Mouse (Mus musculus) liver, postnatal 0 days (tissue): ENCODE data around the gene Trabd2b. TPM values are rescaled to one million over a fixed set of nuclear protein-coding genes. Genes with fewer than 3 reads are reported as not detected.

ENCODE experiments used
- ATAC-seq: fragments of 200-750 bp; cut with Nextera tagmentation; 2 replicates; pipeline ENCODE4 v1.8.0; 2017; ENCODE audit warnings: mild to moderate bottlenecking, moderate library complexity
- DNase-seq: peaks from one replicate; pipeline ENCODE4 v3.0.0-alpha.2; 2016
- H3K27ac ChIP-seq: fragments of 300-500 bp; sonication (generic); 2 replicates; pipeline ENCODE4 v1.5.1; 2014; ENCODE audit warnings: antibody characterized with exemption, moderate library complexity, mild to moderate bottlenecking, low read depth
- H3K27me3 ChIP-seq: fragments of 300-500 bp; sonication (generic); 2 replicates; pipeline ENCODE4 v1.6.1; 2014; ENCODE audit warnings: low read length, control low read depth, mixed read lengths; ENCODE audit not compliant: insufficient read depth
- H3K36me3 ChIP-seq: fragments of 300-500 bp; sonication (generic); replicated peaks from 2 replicates; pipeline ENCODE4 v1.6.1; 2014; ENCODE audit warnings: mild to moderate bottlenecking, control low read depth, low read length, moderate library complexity, mixed read lengths; ENCODE audit not compliant: insufficient read depth
- H3K4me1 ChIP-seq: fragments of 300-500 bp; sonication (generic); 2 replicates; pipeline ENCODE4 v1.6.1; 2014; ENCODE audit warnings: antibody characterized with exemption, mild to moderate bottlenecking, control low read depth; ENCODE audit not compliant: insufficient read depth
- H3K4me2 ChIP-seq: fragments of 300-500 bp; sonication (generic); 2 replicates; pipeline ENCODE4 v1.6.1; 2014; ENCODE audit warnings: low read depth, mild to moderate bottlenecking, low read length, moderate library complexity, mixed read lengths
- H3K4me3 ChIP-seq: fragments of 300-500 bp; sonication (generic); 2 replicates; pipeline ENCODE4 v1.5.1; 2014; ENCODE audit warnings: low read depth, low read length
- H3K9ac ChIP-seq: fragments of 300-500 bp; sonication (generic); replicated peaks from 2 replicates; pipeline ENCODE4 v1.6.1; 2014; ENCODE audit warnings: mild to moderate bottlenecking, moderate library complexity
- H3K9me3 ChIP-seq: fragments of 300-500 bp; sonication (generic); 2 replicates; pipeline ENCODE4 v1.6.1; 2016; ENCODE audit warnings: mild to moderate bottlenecking, control low read depth, low read length, mixed read lengths
- CTCF ChIP-seq: sonication (generic); IDR thresholded peaks from 2 replicates; pipeline ENCODE4 v1.5.1; 2016; ENCODE audit warnings: antibody characterized with exemption, low read depth
- EP300 ChIP-seq: IDR thresholded peaks from 2 replicates; pipeline ENCODE4 v1.6.1; 2016; ENCODE audit warnings: antibody characterized with exemption, low read depth, mild to moderate bottlenecking
- WGBS: fragments of 180-500 bp; shearing (Covaris S2); extraction: QIAGEN DNeasy Blood & Tissue Kit; methylation state at CpG from one replicate; pipeline ENCODE4 v1.1.7; 2014; ENCODE audit not compliant: insufficient replicate concordance; 5-methylcytosine and 5-hydroxymethylcytosine counted together
- polyA plus RNA-seq: library from polyadenylated mRNA; unstranded; fragments of >200 nt; fragmentation: Nextera tagmentation; extraction: Ambion mirVana; gene quantifications from 2 replicates; pipeline ENCODE4 v1.2.1, GENCODE M21; 2015

Trabd2b gene
- polyA plus RNA-seq = 0.06 and 0.13 TPM in 2 replicates

GRCm38 (mm10) chr4:114406355-114407101 is at the start of gene Trabd2b:
TSS of gene Trabd2b (plus strand) at chr4:114406724.
- H3K27me3 ChIP-seq = peaks cover 44% of the 10 kb centered on the region
- no peak within 1 kb of the TSS for H3K27ac ChIP-seq
- no peak within 1 kb of the TSS; the same call in 1 of the 2 replicates for H3K9ac ChIP-seq

GRCm38 (mm10) chr4:114357420-114357819 is 49.1 kb upstream of the Trabd2b start:
- H3K27me3 ChIP-seq = no peaks in the 10 kb centered on the region
- ATAC-seq (no peak), DNase-seq (no peak)
- H3K4me3 ChIP-seq = no peak overlapping the region
- H3K9ac ChIP-seq = no peak overlapping the region
- no peak overlapping the region for H3K27ac ChIP-seq
- no peaks in the 10 kb centered on the region for H3K9me3 ChIP-seq
- no peaks in the 10 kb centered on the region for H3K4me1 ChIP-seq
- H3K36me3 ChIP-seq = no peaks in the 10 kb centered on the region
- no peak overlapping the region for H3K4me2 ChIP-seq
- WGBS = 20% methylated on average over 4 of the region's 4 CpGs
- TF ChIP-seq CTCF (no peak), EP300 (no peak)

More at GRCm38 (mm10) chr4:114406355-114407101, at the start of gene Trabd2b:
- 2% methylated on average over 37 of the region's 61 CpGs for WGBS
- peak; percentile 18 for DNase-seq
- H3K9me3 ChIP-seq = no peaks in the 10 kb centered on the region
- no peak; the same call in 1 of the 2 replicates for ATAC-seq
- H3K4me3 ChIP-seq = peak within 1 kb of the TSS; percentile 53
- H3K4me2 ChIP-seq = peak within 1 kb of the TSS; percentile 74
- TF ChIP-seq EP300 (no peak), CTCF (no peak)
- no peaks in the 10 kb centered on the region for H3K36me3 ChIP-seq
- H3K4me1 ChIP-seq = peaks cover 4% of the 10 kb centered on the region; the same call in 1 of the 2 replicates

GRCm38 (mm10) chr4:114358874-114359273 is 47.6 kb upstream of the Trabd2b start:
- TF ChIP-seq EP300 (no peak), CTCF (no peak)
- no peak for DNase-seq
- no peak for ATAC-seq
- no peaks in the 10 kb centered on the region for H3K36me3 ChIP-seq
- H3K9ac ChIP-seq = no peak overlapping the region
- WGBS = 43% methylated on average over 2 of the region's 2 CpGs
- H3K27me3 ChIP-seq = no peaks in the 10 kb centered on the region
- no peak overlapping the region for H3K4me3 ChIP-seq
- H3K9me3 ChIP-seq = no peaks in the 10 kb centered on the region
- H3K4me1 ChIP-seq = no peaks in the 10 kb centered on the region
- no peak overlapping the region for H3K4me2 ChIP-seq
- no peak overlapping the region for H3K27ac ChIP-seq

- no peaks in the 10 kb centered on the region for H3K36me3 ChIP-seq
- no peak overlapping the region for H3K9ac ChIP-seq
- no peaks in the 10 kb centered on the region for H3K9me3 ChIP-seq
- no peak overlapping the region for H3K4me2 ChIP-seq
- H3K27me3 ChIP-seq = no peaks in the 10 kb centered on the region
- no peak for TF ChIP-seq CTCF
- TF ChIP-seq EP300 = no peak
- no peaks in the 10 kb centered on the region for H3K4me1 ChIP-seq
- H3K27ac ChIP-seq = no peak overlapping the region
- DNase-seq = no peak
- 84% methylated on average over 1 of the region's 1 CpGs for WGBS
- ATAC-seq = no peak
- H3K4me3 ChIP-seq = no peak overlapping the region
Observed at GRCm38 (mm10) chr4:114359818-114360217, 46.7 kb upstream of the Trabd2b start.

- DNase-seq = no peak
- ATAC-seq = no peak
- H3K36me3 ChIP-seq = no peaks in the 10 kb centered on the region
- no peak overlapping the region for H3K27ac ChIP-seq
- no peaks in the 10 kb centered on the region for H3K4me1 ChIP-seq
- H3K27me3 ChIP-seq = no peaks in the 10 kb centered on the region
- no peak overlapping the region for H3K9ac ChIP-seq
- H3K9me3 ChIP-seq = no peaks in the 10 kb centered on the region
- WGBS = 68% methylated on average over 2 of the region's 2 CpGs
- H3K4me3 ChIP-seq = no peak overlapping the region
- no peak for TF ChIP-seq CTCF
- no peak for TF ChIP-seq EP300
- H3K4me2 ChIP-seq = no peak overlapping the region
Observed at GRCm38 (mm10) chr4:114361336-114361735, 45.2 kb upstream of the Trabd2b start.

GRCm38 (mm10) chr4:114365000-114365399 is 41.5 kb upstream of the Trabd2b start:
- Histone ChIP-seq H3K9me3 (no peaks in the 10 kb centered on the region), H3K4me3 (no peak overlapping the region), H3K4me1 (no peaks in the 10 kb centered on the region), H3K27ac (no peak overlapping the region), H3K27me3 (no peaks in the 10 kb centered on the region), H3K36me3 (no peaks in the 10 kb centered on the region), H3K9ac (no peak overlapping the region), H3K4me2 (no peak overlapping the region)
- ATAC-seq (no peak), DNase-seq (no peak)
- TF ChIP-seq CTCF (no peak), EP300 (no peak)
- WGBS = 65% methylated on average over 4 of the region's 4 CpGs
